Mouse (Mus musculus): ENCODE results near the gene Sucla2. TPM values are rescaled to one million over a fixed set of nuclear protein-coding genes. Genes with fewer than 3 reads are reported as not detected.

Sucla2 gene
- polyA plus RNA-seq (2012; rRNA removed), result 14.8 and 18.1 TPM in 2 replicates

DNA sequence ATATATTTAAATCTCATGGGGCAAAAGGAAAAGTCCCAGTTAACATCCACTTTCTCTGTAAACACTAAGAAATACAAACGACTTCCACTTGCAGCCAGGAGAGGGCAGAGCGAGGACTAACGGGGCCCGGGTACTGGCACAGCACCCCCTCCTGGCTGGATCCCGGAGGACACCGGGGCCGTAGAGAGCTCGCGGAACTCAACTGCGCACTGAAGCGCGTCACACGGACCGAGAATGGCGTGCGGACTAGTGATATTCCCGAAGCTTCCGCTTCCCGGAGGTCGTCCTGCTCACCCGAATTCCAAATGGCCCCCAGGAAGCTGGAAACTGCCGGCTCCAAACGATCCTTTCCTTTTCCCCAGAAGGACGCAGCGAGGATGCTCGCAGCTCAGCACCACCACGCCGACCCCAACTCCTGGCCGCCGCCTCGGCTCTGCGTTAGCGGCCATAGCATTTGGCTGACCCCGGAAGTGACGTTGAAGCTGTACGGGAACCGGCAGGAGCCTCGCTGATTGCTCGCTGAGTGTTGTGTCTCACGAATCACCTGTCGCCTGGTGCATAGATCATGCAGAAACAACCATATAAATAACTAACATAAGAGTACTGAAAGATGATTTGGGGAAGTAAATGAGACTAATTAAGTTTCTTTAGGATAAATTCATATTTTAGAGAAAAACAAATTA lies at the start of gene Sucla2:
Sucla2 (plus strand) TSS at position 554 of the 683 bp plus-strand sequence.
- TF ChIP-seq CTCF (IDR thresholded peaks at IDR 0.05; ENCODE audit: borderline replicate concordance, control insufficient read depth, extremely low read depth, insufficient read depth, low read length, poor library complexity) (peak; percentile 99), POLR2A (IDR thresholded peaks at IDR 0.05; ENCODE audit: control insufficient read depth, extremely low read depth, insufficient read depth, low read length, poor library complexity) (no peak)
- Histone ChIP-seq H3K27me3 (ENCODE audit: control insufficient read depth, insufficient read depth, low read length) (no peaks in the 10 kb centered on the region), H3K36me3 (ENCODE audit: control insufficient read depth, insufficient read depth, low read length) (no peaks in the 10 kb centered on the region), H3K27ac (ENCODE audit: control insufficient read depth, insufficient read depth, low read length) (peak within 1 kb of the TSS; percentile 61; the same call in 1 of the 2 replicates), H3K4me3 (ENCODE audit: control insufficient read depth, insufficient read depth, low read length) (peak within 1 kb of the TSS; percentile 57), H3K4me1 (replicated peaks; ENCODE audit: control insufficient read depth, insufficient read depth, low read length) (peaks cover 2% of the 10 kb centered on the region; the same call in 1 of the 2 replicates)
- WGBS, result under 1% methylated on average over 41 of the region's 41 CpGs
- peak; percentile 89 for DNase-seq

- H3K4me1 ChIP-seq (replicated peaks; ENCODE audit: control insufficient read depth, insufficient read depth, low read length), result peaks cover 2% of the 10 kb centered on the region
- no peaks in the 10 kb centered on the region for H3K27me3 ChIP-seq (ENCODE audit: control insufficient read depth, insufficient read depth, low read length)
- 96% methylated on average over 7 of the region's 7 CpGs for WGBS
- no peaks in the 10 kb centered on the region for H3K36me3 ChIP-seq (ENCODE audit: control insufficient read depth, insufficient read depth, low read length)
- H3K27ac ChIP-seq (ENCODE audit: control insufficient read depth, insufficient read depth, low read length), result no peak overlapping the region
- H3K4me3 ChIP-seq (ENCODE audit: control insufficient read depth, insufficient read depth, low read length), result no peak overlapping the region
- TF ChIP-seq POLR2A (IDR thresholded peaks at IDR 0.05; ENCODE audit: control insufficient read depth, extremely low read depth, insufficient read depth, low read length, poor library complexity) (no peak), CTCF (IDR thresholded peaks at IDR 0.05; ENCODE audit: borderline replicate concordance, control insufficient read depth, extremely low read depth, insufficient read depth, low read length, poor library complexity) (no peak)
- DNase-seq, result no peak
Observed at GRCm38 (mm10) chr14:73475506-73475905, 49.6 kb upstream of the Sucla2 start.

DNA sequence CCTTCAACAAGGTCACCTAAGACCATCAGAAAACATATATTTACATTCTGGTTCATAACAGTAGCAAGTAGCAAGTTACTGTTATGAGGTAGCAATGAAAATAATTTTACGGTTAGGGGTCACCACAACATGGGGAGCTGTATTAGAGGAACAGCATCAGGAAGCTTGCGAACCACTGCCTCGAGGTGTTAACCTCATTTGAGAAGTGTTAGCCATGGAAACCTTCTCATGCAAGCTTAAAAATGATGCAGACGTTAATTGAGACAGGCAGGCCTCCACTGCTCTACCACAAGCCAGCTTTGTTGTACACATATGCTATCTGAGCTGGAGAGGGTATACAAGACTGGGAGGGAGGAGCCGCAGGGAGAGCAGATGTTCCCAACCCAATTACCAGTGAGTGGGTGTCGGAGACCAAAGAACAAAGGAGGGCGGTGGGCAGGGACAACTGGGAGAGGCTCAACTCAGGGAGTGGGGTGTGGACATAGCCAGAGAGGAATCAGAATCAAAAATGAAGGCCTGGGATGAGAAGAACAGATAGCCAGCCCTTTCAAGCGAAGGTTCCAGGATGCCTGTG lies 48.7 kb upstream of the Sucla2 start:
- H3K36me3 ChIP-seq (ENCODE audit: control insufficient read depth, insufficient read depth, low read length), result no peaks in the 10 kb centered on the region
- TF ChIP-seq POLR2A (IDR thresholded peaks at IDR 0.05; ENCODE audit: control insufficient read depth, extremely low read depth, insufficient read depth, low read length, poor library complexity) (no peak), CTCF (IDR thresholded peaks at IDR 0.05; ENCODE audit: borderline replicate concordance, control insufficient read depth, extremely low read depth, insufficient read depth, low read length, poor library complexity) (no peak)
- 84% methylated on average over 8 of the region's 8 CpGs for WGBS
- no peak overlapping the region for H3K4me3 ChIP-seq (ENCODE audit: control insufficient read depth, insufficient read depth, low read length)
- no peak for DNase-seq
- no peak overlapping the region for H3K27ac ChIP-seq (ENCODE audit: control insufficient read depth, insufficient read depth, low read length)
- H3K27me3 ChIP-seq (ENCODE audit: control insufficient read depth, insufficient read depth, low read length), result no peaks in the 10 kb centered on the region
- H3K4me1 ChIP-seq (replicated peaks; ENCODE audit: control insufficient read depth, insufficient read depth, low read length), result no peaks in the 10 kb centered on the region

DNA sequence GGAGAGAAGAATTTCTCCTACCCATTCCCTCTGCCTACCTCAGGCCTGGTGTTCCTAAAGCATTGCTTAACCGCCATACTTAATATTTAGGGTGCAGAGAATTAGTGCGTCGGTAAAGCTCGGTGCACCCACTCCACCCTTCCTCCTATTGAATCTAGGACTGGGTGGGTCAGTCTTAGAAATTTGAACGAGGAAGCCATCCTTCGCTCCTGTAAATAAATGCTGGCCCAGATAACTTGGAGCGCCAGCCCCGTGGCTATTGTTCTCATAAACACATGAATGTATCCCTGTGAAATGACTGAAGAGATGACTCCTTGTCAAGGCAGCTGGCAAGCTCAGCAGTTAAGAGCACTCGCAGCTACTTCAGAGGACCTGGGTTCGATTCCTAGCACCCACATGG lies 48.0 kb upstream of the Sucla2 start:
- Histone ChIP-seq H3K27me3 (ENCODE audit: control insufficient read depth, insufficient read depth, low read length) (no peaks in the 10 kb centered on the region), H3K36me3 (ENCODE audit: control insufficient read depth, insufficient read depth, low read length) (no peaks in the 10 kb centered on the region), H3K27ac (ENCODE audit: control insufficient read depth, insufficient read depth, low read length) (no peak overlapping the region), H3K4me1 (replicated peaks; ENCODE audit: control insufficient read depth, insufficient read depth, low read length) (no peaks in the 10 kb centered on the region), H3K4me3 (ENCODE audit: control insufficient read depth, insufficient read depth, low read length) (no peak overlapping the region)
- WGBS, result 95% methylated on average over 10 of the region's 10 CpGs
- DNase-seq, result no peak
- no peak for TF ChIP-seq CTCF (IDR thresholded peaks at IDR 0.05; ENCODE audit: borderline replicate concordance, control insufficient read depth, extremely low read depth, insufficient read depth, low read length, poor library complexity)
- no peak for TF ChIP-seq POLR2A (IDR thresholded peaks at IDR 0.05; ENCODE audit: control insufficient read depth, extremely low read depth, insufficient read depth, low read length, poor library complexity)

- TF ChIP-seq POLR2A (IDR thresholded peaks at IDR 0.05; ENCODE audit: control insufficient read depth, extremely low read depth, insufficient read depth, low read length, poor library complexity), result no peak
- TF ChIP-seq CTCF (IDR thresholded peaks at IDR 0.05; ENCODE audit: borderline replicate concordance, control insufficient read depth, extremely low read depth, insufficient read depth, low read length, poor library complexity), result no peak
- Histone ChIP-seq H3K36me3 (ENCODE audit: control insufficient read depth, insufficient read depth, low read length) (no peaks in the 10 kb centered on the region), H3K27me3 (ENCODE audit: control insufficient read depth, insufficient read depth, low read length) (no peaks in the 10 kb centered on the region), H3K4me3 (ENCODE audit: control insufficient read depth, insufficient read depth, low read length) (no peak overlapping the region), H3K4me1 (replicated peaks; ENCODE audit: control insufficient read depth, insufficient read depth, low read length) (no peaks in the 10 kb centered on the region), H3K27ac (ENCODE audit: control insufficient read depth, insufficient read depth, low read length) (no peak overlapping the region)
- 96% methylated on average over 3 of the region's 3 CpGs for WGBS
- no peak for DNase-seq
Observed at GRCm38 (mm10) chr14:73478321-73478720, 46.8 kb upstream of the Sucla2 start.

GRCm38 (mm10) chr14:73479771-73480170 lies 45.3 kb upstream of the Sucla2 start:
- no peak for DNase-seq
- Histone ChIP-seq H3K27me3 (ENCODE audit: control insufficient read depth, insufficient read depth, low read length) (no peaks in the 10 kb centered on the region), H3K36me3 (ENCODE audit: control insufficient read depth, insufficient read depth, low read length) (no peaks in the 10 kb centered on the region), H3K4me1 (replicated peaks; ENCODE audit: control insufficient read depth, insufficient read depth, low read length) (no peaks in the 10 kb centered on the region), H3K27ac (ENCODE audit: control insufficient read depth, insufficient read depth, low read length) (no peak overlapping the region), H3K4me3 (ENCODE audit: control insufficient read depth, insufficient read depth, low read length) (no peak overlapping the region)
- 78% methylated on average over 1 of the region's 1 CpGs for WGBS
- TF ChIP-seq POLR2A (IDR thresholded peaks at IDR 0.05; ENCODE audit: control insufficient read depth, extremely low read depth, insufficient read depth, low read length, poor library complexity) (no peak), CTCF (IDR thresholded peaks at IDR 0.05; ENCODE audit: borderline replicate concordance, control insufficient read depth, extremely low read depth, insufficient read depth, low read length, poor library complexity) (no peak)
